Mouse (Mus musculus) layer of hippocampus, adult 9-11 months (tissue): ENCODE measurements around the gene Gm47959.
"Not testable (repeated sequence)": the region's sequence is repeated elsewhere in the genome, so short reads cannot be mapped to it uniquely, and the experiment has no call there.

Experiments used
- DNase-seq: peaks from one replicate; pipeline ENCODE4 v3.0.0; 2022

Gm47959 gene

DNA sequence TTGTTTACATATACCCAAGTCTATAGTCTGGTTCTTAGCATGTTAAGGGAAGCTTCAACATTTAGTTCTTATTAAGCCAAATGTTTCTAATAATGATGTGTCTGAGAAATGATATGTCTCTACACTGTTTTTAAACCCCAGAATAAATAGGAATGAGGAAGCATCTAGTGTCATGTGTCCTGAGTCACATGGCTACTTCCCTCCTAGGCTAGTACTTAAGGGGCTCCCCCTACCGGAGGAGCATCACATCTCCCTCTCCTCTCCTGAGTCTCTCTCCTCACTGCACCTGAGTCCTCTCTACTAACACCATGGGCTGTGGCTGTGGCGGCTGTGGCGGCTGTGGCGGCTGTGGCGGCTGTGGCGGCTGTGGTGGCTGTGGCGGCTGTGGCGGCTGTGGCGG lies at the start of gene Gm47959:
TSS of gene Gm47959 (plus strand) at position 243 of the 400 bp plus-strand sequence.
- DNase-seq = not testable (repeated sequence)

DNA sequence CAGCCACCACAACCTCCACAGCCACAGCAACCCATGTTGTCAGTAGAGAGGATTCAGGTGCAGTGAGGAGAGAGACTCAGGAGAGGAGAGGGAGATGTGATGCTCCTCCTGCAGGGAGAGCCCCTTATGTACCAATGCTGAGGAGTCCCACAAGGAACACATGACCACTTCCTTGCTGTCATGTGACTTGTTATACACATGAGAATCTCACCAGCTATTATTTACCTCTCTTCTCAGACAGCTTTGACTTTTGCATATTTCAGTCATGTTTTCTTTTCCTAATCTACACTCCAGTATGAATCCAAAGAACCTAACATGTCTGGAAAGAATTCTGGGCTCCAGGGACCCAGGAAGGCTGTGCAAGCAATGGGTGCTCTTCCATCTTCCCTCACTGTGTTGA lies 44.4 kb upstream of the Gm47959 start, which contains the start of gene Gm7544:
TSS of gene Gm7544 (minus strand) at position 101 of the 400 bp plus-strand sequence.
- DNase-seq = not testable (repeated sequence)

DNA sequence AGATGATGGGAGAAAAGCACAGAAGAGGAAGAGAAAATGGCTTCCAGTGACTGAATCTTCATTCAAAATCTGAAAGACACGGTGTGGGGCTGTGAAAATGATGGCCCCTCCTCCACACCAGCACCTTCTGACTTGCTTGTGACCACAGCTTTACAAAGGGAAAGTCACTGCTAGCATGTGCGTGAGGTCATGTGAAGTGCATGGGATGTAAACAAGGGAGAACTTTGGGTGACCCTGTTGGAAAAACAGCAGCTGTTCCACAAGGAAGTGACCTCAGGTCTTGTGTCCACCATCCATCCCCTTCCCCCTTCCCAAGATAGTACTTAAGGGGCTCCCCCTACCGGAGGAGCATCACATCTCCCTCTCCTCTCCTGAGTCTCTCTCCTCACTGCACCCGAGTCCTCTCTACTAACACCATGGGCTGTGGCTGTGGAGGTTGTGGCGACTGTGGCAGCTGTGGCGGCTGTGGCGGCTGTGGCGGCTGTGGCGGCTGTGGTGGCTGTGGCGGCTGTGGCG lies 40.4 kb upstream of the Gm47959 start, which contains the start of gene Gm47955:
TSS of gene Gm47955 (plus strand) at position 417 of the 516 bp plus-strand sequence.
- DNase-seq = no peak

- no peak for DNase-seq
These were observed 33.9 kb upstream of the Gm47959 start for GRCm38 (mm10) chr1:82966413-82966812.

DNA sequence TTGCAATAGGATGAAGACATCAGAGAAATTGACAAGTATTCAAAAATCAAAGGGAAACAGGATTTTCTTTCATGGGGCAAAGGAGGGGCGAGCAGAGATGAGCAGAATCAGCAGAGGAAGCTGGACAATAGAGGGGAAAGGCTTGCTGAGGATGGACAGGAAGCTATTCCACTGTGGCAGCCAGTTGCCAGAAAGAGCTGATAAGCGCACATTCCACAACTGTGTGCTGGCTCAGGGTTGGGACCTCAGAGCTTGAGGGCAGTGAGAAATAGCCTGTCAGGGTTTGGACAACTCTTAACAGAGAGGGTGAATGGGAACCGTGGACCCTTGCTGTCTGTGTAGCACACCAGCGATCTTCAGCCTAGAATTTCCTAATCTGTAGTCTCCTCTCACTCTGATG lies 28.3 kb upstream of the Gm47959 start:
- no peak for DNase-seq

- no peak for DNase-seq
These were observed 27.1 kb upstream of the Gm47959 start for GRCm38 (mm10) chr1:82973244-82973643.

DNA sequence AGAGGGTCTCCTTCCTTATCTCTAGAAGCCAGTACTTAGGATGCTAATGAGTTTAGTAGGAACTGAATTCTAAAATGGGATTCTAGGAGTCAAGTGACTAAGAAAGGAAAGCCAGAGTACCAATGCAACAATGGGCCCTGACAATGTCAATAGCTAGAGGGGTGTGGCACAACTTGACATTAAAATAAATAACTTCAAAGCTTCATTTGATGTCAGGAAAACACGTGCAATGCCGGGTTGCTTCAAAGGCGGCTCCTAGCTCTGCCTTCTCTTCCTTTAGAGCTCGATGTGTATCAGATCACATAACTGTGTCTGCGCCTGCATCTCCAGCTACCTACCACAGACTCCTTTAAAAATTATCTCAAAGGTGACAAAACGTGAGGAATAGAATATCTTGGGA lies 26.4 kb upstream of the Gm47959 start:
- no peak for DNase-seq

DNA sequence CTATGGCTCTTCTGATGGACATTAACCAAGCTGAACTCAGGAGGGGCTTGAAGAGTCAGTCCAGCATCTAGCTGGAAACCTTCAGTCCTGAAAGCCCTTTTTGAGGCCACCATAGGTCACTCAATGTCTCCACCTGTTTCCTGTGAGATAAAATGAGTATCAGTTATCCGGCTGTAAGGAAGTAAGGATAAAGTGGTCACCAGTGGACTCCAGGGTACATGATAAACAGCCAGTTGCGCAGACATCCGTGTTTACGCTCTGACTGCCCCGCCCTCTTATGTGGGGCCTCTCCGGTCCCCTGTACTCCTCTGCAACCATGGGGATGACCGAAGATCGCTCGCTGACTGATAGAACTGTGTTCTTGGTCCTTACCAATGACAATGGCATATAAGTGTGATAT lies 26.0 kb upstream of the Gm47959 start:
- DNase-seq = no peak

DNA sequence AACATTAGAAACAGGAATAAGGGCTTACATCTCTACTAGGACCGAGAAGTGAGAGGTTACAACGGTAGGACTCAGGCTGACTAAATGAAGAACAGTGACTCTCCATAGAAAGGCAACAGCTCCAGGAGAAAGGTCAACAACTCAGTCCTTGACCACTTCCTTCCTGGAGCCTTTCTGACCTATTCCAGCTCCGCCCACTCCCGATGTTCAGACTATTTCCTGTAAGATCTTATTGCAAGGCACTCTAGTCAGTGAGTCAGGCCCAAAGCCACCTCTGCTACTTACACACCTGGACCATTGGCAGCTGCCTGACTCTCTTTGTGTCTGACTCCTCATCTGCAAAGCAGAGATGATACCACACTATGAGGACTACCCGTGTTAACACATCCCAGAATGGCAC lies 24.6 kb upstream of the Gm47959 start:
- DNase-seq = no peak

- no peak for DNase-seq
These were observed 22.5 kb upstream of the Gm47959 start for GRCm38 (mm10) chr1:82977840-82978239.

DNA sequence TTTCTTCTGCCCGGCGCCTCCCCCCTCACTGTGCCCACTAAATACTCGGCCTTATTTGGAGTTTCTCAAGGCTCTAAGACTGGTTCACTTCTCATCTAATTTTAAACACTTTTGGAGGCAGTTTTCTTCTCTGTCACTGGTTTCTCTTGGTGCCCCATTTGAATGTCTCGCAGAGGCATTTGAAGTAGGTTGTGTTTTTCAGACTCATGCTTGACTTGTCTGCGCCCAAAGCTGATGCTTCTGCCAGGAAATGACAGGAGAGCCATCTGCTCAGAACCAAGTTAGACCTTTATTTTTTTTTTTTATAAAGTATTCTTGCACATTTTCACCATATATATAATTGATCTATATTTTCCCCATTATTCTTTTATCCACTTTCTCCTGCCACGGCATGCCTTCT lies 13.6 kb upstream of the Gm47959 start:
- no peak for DNase-seq

- peak; percentile 59 for DNase-seq
These were observed 12.7 kb upstream of the Gm47959 start for GRCm38 (mm10) chr1:82987530-82988198.

- no peak for DNase-seq
These were observed 9.3 kb upstream of the Gm47959 start for GRCm38 (mm10) chr1:82991062-82991461.

DNA sequence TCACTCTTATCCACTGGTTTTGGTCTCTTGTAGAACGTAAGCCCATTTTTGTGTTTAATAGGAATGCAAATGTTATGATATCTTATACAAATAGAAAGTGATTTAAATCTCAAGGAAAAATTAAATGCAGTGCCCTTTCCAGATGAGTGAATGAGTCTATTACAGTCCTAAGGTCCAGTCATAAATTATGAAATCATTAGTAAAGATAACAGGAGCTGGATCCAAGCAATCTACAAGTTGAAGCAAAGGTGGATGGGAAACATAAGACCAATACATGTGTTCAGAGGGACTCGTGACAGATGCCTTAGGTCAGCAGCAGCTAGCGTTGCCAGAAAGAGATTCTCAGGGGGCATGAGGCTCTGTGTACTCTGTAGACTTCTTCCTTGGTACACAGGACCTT lies 8.8 kb upstream of the Gm47959 start:
- no peak for DNase-seq

GRCm38 (mm10) chr1:82992093-82992492 lies 8.3 kb upstream of the Gm47959 start:
- no peak for DNase-seq

GRCm38 (mm10) chr1:82993947-82994346 lies 6.4 kb upstream of the Gm47959 start:
- DNase-seq = no peak

DNA sequence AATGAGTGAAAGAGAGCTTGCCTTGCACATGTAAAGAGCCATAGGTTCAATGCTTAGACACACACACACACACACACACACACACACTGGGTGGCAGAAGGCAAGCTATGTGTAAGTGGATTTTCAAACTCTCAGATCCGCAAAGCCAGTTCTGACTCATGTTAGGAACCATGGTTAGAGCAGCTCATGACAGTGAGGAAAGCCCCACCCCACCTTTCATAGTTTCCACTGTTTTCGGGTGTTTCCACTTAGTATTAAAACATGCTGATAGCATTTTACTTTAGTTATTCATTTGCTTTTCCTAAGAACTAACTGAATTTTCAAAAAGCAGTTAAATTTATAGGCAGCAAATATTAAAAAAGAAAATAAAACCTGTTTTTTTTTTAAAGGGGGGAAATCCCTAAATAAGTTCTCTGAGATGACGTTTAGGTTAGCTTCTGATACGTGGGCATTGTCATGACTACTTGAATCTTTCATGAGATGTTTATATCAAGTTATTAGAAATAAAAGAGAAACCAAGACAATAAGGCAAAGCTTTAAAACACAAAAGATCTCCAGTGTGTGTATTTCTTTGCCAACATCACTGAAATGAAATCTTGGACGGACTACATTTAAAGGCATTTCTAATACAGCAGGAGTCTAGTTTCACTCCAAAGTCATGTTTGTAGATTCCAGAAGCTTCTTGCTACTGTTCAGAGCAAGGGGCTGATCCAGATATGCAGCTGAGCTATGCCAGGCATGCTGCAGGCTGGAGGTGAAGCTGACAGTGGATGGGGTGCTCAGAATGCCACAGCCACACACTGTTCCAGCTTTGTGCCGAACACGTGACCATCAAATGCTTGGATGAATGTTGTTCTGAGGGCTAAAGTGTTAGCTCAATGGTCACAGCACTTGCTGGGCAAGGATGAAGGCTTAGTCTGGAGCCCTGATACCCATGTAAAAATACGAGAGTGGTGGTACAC lies 6.2 kb downstream of the Gm47959 start:
- DNase-seq = no peak

DNA sequence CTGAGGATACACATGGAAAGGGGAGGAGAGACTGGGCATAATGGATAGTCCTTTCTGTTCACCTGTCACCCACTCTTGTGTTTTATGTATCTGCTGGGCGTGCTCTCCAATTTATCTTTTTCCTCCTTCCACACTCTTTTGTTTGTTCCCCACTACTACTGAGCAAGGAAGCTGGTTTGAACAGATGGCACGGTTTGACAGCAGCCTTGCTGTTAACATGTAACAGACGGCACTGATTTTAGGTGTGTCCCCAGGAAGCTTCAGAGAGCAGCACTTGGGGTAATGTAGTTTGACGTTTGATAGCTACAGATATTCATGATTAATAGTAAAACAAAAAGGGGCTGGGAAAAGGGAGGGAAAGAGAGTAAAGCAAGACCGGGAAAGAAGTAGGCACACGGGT lies 7.1 kb downstream of the Gm47959 start:
- no peak for DNase-seq

DNA sequence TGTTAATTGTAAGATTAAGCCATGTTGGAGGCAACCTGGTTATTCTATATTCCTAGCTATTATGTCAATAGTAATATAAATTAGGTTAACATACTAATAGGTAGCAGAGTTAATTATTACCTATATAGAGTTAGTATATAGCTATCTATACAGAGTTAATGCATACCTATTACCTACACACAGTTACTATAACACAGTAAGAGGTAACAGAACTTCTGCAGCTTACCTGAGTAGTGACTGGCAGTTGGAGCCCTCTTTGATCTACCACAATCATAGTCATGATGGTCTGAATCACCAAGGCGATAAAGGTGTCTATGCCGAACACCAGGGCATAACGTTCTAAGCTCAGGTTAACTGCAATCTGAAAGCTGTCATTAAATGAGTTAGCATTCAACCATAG lies 14.1 kb downstream of the Gm47959 start:
- DNase-seq = no peak

GRCm38 (mm10) chr1:83015329-83015879 lies 15.1 kb downstream of the Gm47959 start:
- DNase-seq = no peak

DNA sequence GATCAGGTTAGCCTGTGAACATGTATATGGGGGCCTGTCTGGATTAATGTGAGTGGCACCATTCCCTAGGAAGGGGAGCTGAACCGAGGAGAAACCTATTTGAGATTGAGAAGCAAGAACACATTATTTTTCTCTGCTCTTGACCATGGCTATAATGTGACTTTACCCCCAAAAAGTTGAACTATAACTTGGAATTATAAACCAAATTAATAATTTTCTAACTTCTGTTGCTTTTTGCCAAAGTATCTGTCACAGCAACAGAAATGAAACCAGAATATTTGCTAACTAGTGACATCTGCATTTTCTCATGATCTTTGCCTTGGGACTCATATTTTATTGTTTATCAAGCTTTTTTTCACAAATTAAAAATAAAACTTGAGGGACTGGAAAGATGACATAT lies 16.2 kb downstream of the Gm47959 start:
- DNase-seq = no peak

DNA sequence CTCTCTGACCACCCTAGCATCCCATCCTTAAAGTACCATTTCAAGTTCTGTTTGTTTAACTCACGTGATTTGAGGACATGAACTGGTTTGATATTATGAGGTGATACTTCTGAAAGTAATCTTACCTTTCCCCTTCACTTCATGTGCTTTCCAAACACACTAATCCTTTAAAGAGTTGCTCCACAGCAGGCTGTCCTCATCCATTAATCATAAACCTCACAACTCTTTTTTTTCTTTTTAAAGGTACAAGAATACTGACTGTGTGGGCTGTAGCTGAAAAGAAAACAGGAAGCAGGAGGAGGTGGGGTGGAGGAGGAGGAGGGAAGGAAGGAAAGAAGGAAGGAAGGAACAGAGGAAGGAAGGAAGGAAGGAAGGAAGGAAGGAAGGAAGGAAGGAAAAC lies 31.6 kb downstream of the Gm47959 start:
- no peak for DNase-seq

GRCm38 (mm10) chr1:83032508-83032907 lies 32.2 kb downstream of the Gm47959 start:
- DNase-seq = no peak
